Mouse (Mus musculus) liver, embryonic 14.5 days (tissue): ENCODE results near the gene Sema3a.

ENCODE experiments used
- CTCF ChIP-seq: IDR thresholded peaks from 2 replicates; pipeline ENCODE4 v1.5.1; 2016; ENCODE audit warnings: antibody characterized with exemption, low read depth, control low read depth
- EP300 ChIP-seq: IDR thresholded peaks from 2 replicates; pipeline ENCODE4 v1.6.1; 2016; ENCODE audit warnings: antibody characterized with exemption, low read depth

DNA sequence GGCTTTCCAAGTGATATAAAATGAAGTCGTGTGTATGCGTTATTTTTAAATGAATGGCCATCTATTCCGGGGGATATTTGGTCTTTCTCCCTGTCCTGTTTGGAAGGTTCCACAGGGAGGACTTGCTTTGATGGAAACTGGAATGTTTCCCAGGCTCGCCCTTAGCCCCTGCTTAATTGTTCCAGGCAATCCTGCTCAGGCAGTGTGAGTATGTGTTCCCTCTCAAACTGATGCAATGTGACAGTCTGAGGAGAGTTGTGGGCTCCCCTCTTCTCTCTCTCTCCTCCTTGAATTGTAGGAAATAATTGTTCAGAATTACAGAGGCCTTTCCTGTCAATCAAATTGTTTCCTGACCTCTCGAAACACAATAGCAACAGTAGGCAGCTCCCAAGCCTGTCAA, 202.1 kb downstream of the Sema3a start:
- TF ChIP-seq EP300 (no peak), CTCF (no peak)
